Mouse (Mus musculus) macrophage (primary cell): ENCODE data around the gene Ncbp2. TPM values are rescaled to one million over a fixed set of nuclear protein-coding genes. Genes with fewer than 3 reads are reported as not detected.
"Not testable (repeated sequence)": the region's sequence is repeated elsewhere in the genome, so short reads cannot be mapped to it uniquely, and the experiment has no call there.

ENCODE experiments used
- H3K27ac ChIP-seq: fragments of 350-480 bp; formaldehyde crosslinking; 2 replicates; pipeline ENCODE4 v1.9.0; 2021
- H3K36me3 ChIP-seq: fragments of 350-480 bp; formaldehyde crosslinking; 2 replicates; pipeline ENCODE4 v1.9.0; 2021; ENCODE audit errors: inconsistent target
- H3K4me3 ChIP-seq: fragments of 350-480 bp; formaldehyde crosslinking; 2 replicates; pipeline ENCODE4 v1.9.0; 2021; ENCODE audit errors: inconsistent target
- H3K79me2 ChIP-seq: fragments of 350-480 bp; formaldehyde crosslinking; 2 replicates; pipeline ENCODE4 v1.9.0; 2021; ENCODE audit errors: inconsistent target
- WGBS: methylation state at CpG from one replicate; pipeline ENCODE4 v1.1.7; 2026; ENCODE audit warnings: inconsistent platforms; ENCODE audit not compliant: missing documents; 5-methylcytosine and 5-hydroxymethylcytosine counted together
- polyA plus RNA-seq: library from polyadenylated mRNA; stranded (reverse); fragments of 250-400 nt; gene quantifications from 3 replicates; pipeline ENCODE4 v1.2.4, GENCODE M21; 2018; ENCODE audit warnings: inconsistent platforms

Ncbp2 gene
- polyA plus RNA-seq, 1 experiment from 2014 or later: 50.1 TPM

- H3K4me3 ChIP-seq: no peak overlapping the region
- H3K79me2 ChIP-seq: peaks cover 58% of the 10 kb centered on the region
- no peak overlapping the region for H3K27ac ChIP-seq
- WGBS: 95% methylated on average over 6 of the region's 6 CpGs
- H3K36me3 ChIP-seq: peaks cover 14% of the 10 kb centered on the region; the same call in 1 of the 2 replicates
These were observed 2.9 kb upstream of the Ncbp2 start for GRCm38 (mm10) chr16:31945372-31945771.

GRCm38 (mm10) chr16:31945986-31946385 lies 2.3 kb upstream of the Ncbp2 start:
- 95% methylated on average over 6 of the region's 6 CpGs for WGBS
- H3K27ac ChIP-seq: not testable (repeated sequence)
- Histone ChIP-seq H3K79me2 (peaks cover 64% of the 10 kb centered on the region), H3K36me3 (peaks cover 14% of the 10 kb centered on the region; the same call in 1 of the 2 replicates), H3K4me3 (peak overlapping the region; percentile 98; the same call in 1 of the 2 replicates)

- Histone ChIP-seq H3K36me3 (peaks cover 14% of the 10 kb centered on the region; the same call in 1 of the 2 replicates), H3K27ac (peak overlapping the region; percentile 96), H3K4me3 (peak overlapping the region; percentile 98), H3K79me2 (peaks cover 77% of the 10 kb centered on the region)
- 15% methylated on average over 6 of the region's 8 CpGs for WGBS
These were observed 980 bp upstream of the Ncbp2 start for GRCm38 (mm10) chr16:31947333-31947732.

- Histone ChIP-seq H3K27ac (peak overlapping the region; percentile 96), H3K4me3 (peak overlapping the region; percentile 98), H3K79me2 (peaks cover 83% of the 10 kb centered on the region), H3K36me3 (peaks cover 14% of the 10 kb centered on the region; the same call in 1 of the 2 replicates)
- under 1% methylated on average over 38 of the region's 38 CpGs for WGBS
These were observed 404 bp upstream of the Ncbp2 start for GRCm38 (mm10) chr16:31947901-31948316.

- WGBS: 94% methylated on average over 7 of the region's 7 CpGs
- Histone ChIP-seq H3K27ac (no peak overlapping the region), H3K79me2 (no peaks in the 10 kb centered on the region), H3K36me3 (peaks cover 78% of the 10 kb centered on the region), H3K4me3 (no peak overlapping the region)
These were observed 14.9 kb downstream of the Ncbp2 start for GRCm38 (mm10) chr16:31963224-31963623.

GRCm38 (mm10) chr16:31975258-31975657 lies 26.9 kb downstream of the Ncbp2 start:
- H3K4me3 ChIP-seq: no peak overlapping the region
- WGBS: 95% methylated on average over 4 of the region's 4 CpGs
- H3K27ac ChIP-seq: no peak overlapping the region
- H3K36me3 ChIP-seq: peaks cover 60% of the 10 kb centered on the region
- no peaks in the 10 kb centered on the region for H3K79me2 ChIP-seq

GRCm38 (mm10) chr16:31979501-31979900 lies 31.2 kb downstream of the Ncbp2 start:
- Histone ChIP-seq H3K27ac (no peak overlapping the region), H3K36me3 (peaks cover 44% of the 10 kb centered on the region), H3K4me3 (no peak overlapping the region), H3K79me2 (no peaks in the 10 kb centered on the region; the same call in 1 of the 2 replicates)
- 100% methylated on average over 3 of the region's 3 CpGs for WGBS

GRCm38 (mm10) chr16:31980946-31981345 lies 32.6 kb downstream of the Ncbp2 start:
- Histone ChIP-seq H3K27ac (no peak overlapping the region), H3K4me3 (no peak overlapping the region), H3K79me2 (peaks cover 7% of the 10 kb centered on the region; the same call in 1 of the 2 replicates), H3K36me3 (peaks cover 36% of the 10 kb centered on the region; the same call in 1 of the 2 replicates)
- 89% methylated on average over 5 of the region's 5 CpGs for WGBS

- Histone ChIP-seq H3K27ac (no peak overlapping the region), H3K79me2 (peaks cover 76% of the 10 kb centered on the region), H3K36me3 (peaks cover 24% of the 10 kb centered on the region), H3K4me3 (no peak overlapping the region)
- WGBS: 80% methylated on average over 1 of the region's 1 CpGs
These were observed 43.7 kb downstream of the Ncbp2 start for GRCm38 (mm10) chr16:31992039-31992438.

- H3K36me3 ChIP-seq: peaks cover 16% of the 10 kb centered on the region
- no peak overlapping the region for H3K4me3 ChIP-seq
- H3K79me2 ChIP-seq: peaks cover 79% of the 10 kb centered on the region
- H3K27ac ChIP-seq: no peak overlapping the region
- WGBS: 98% methylated on average over 4 of the region's 4 CpGs
These were observed 44.9 kb downstream of the Ncbp2 start for GRCm38 (mm10) chr16:31993195-31993594.

- Histone ChIP-seq H3K79me2 (peaks cover 79% of the 10 kb centered on the region), H3K4me3 (no peak overlapping the region), H3K27ac (no peak overlapping the region), H3K36me3 (peaks cover 13% of the 10 kb centered on the region)
These were observed 45.6 kb downstream of the Ncbp2 start for GRCm38 (mm10) chr16:31993946-31994345.

GRCm38 (mm10) chr16:31996371-31996770 lies 48.1 kb downstream of the Ncbp2 start:
- no peaks in the 10 kb centered on the region for H3K36me3 ChIP-seq
- WGBS: 97% methylated on average over 4 of the region's 5 CpGs

GRCm38 (mm10) chr16:32002509-32003477 lies 54.5 kb downstream of the Ncbp2 start, which contains the start of gene Senp5:
Gene Senp5, minus strand, starts transcription at chr16:32003287.
- Histone ChIP-seq H3K27ac (peak within 1 kb of the TSS; percentile 88), H3K4me3 (peak within 1 kb of the TSS; percentile 77), H3K36me3 (no peaks in the 10 kb centered on the region), H3K79me2 (peaks cover 62% of the 10 kb centered on the region)
- WGBS: 2% methylated on average over 56 of the region's 66 CpGs

More at GRCm38 (mm10) chr16:31996371-31996770, 48.1 kb downstream of the Ncbp2 start:
- Histone ChIP-seq H3K79me2 (peaks cover 96% of the 10 kb centered on the region), H3K27ac (no peak overlapping the region), H3K4me3 (no peak overlapping the region)

GRCm38 (mm10) chr16:32004731-32005130 lies 56.4 kb downstream of the Ncbp2 start:
- WGBS: 98% methylated on average over 3 of the region's 3 CpGs
- H3K4me3 ChIP-seq: no peak overlapping the region
- no peak overlapping the region for H3K27ac ChIP-seq
- no peaks in the 10 kb centered on the region for H3K36me3 ChIP-seq
- peaks cover 43% of the 10 kb centered on the region for H3K79me2 ChIP-seq
